Mouse (Mus musculus) cerebellum, adult 2 months (tissue): ENCODE measurements around the gene Mgrn1.

Source experiments
- CTCF ChIP-seq: fragments of 200-500 bp; IDR thresholded peaks from 2 replicates; pipeline ENCODE4 v1.5.1; 2011; ENCODE audit warnings: low read depth, mild to moderate bottlenecking, control low read depth, low read length, moderate library complexity, borderline replicate concordance; ENCODE audit not compliant: insufficient read depth
- POLR2A ChIP-seq: fragments of 200-500 bp; IDR thresholded peaks from 2 replicates; pipeline ENCODE4 v1.6.1; 2011; ENCODE audit warnings: low read length, control low read depth, borderline replicate concordance; ENCODE audit not compliant: insufficient read depth

DNA sequence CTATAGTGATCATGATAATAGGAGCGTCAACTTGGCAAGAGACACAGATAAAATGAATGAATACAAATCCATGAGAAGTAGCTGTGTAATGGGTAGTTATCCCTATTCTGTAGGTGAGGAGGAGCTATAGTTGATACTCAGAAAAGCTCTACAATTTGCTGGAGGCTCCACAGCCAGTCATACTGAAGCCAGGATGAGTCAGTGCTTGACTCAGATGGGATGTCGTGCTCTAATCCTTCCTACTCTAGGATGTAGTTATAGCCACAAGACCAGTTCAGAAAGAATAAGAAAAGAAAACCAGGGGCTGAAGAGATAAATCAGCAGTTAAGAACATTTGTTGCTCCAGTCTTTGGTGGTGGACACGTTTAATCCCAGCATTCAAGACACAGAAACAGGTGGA, 48.4 kb upstream of the Mgrn1 start:
- TF ChIP-seq CTCF, result no peak
- no peak for TF ChIP-seq POLR2A
